Mouse (Mus musculus): ENCODE results near the gene Epn1. TPM values are rescaled to one million over a fixed set of nuclear protein-coding genes. Genes with fewer than 3 reads are reported as not detected.

The Epn1 gene
- total and polyA plus RNA-seq, 3 experiments, result 41.9 to 101 (median 72.9) TPM

GRCm38 (mm10) chr7:5102564-5102963 lies 22.5 kb downstream of the Epn1 start:
- H3K4me2 ChIP-seq (ENCODE audit: insufficient read depth, low read depth, poor library complexity, severe bottlenecking), result no peak overlapping the region
- H3K9ac ChIP-seq (ENCODE audit: insufficient read depth, low read depth), result no peak overlapping the region
- H3K27me3 ChIP-seq (replicated peaks), result no peaks in the 10 kb centered on the region
- no peak for DNase-seq (ENCODE audit: extremely low read depth)
- H3K4me3 ChIP-seq (replicated peaks in 1 of 3; ENCODE audit: low read depth in 2 of 3, low read length in 2 of 3, poor library complexity in 1 of 3), result no peak overlapping the region
- dilution Hi-C loops (cut with MboI; ENCODE audit: extremely low pct_ligation_motif_present, extremely low pct_unique_long_range_greater_than_20kb, low sequenced_read_pairs), result no loop called here
- TF ChIP-seq SIN3A (IDR thresholded peaks at IDR 0.05; ENCODE audit: low read length) (no peak), SMC3 (IDR thresholded peaks at IDR 0.05; ENCODE audit: low read depth, low read length) (no peak)
- peaks cover 18 to 28% of the 10 kb centered on the region in 2 experiments for H3K36me3 ChIP-seq (replicated peaks in 1 of 2; ENCODE audit: control insufficient read depth in 1 of 2, insufficient read depth in 1 of 2, low read length in 1 of 2)
- no peaks in the 10 kb centered on the region for H3K9me3 ChIP-seq (replicated peaks; ENCODE audit: low read length)
- in situ Hi-C loops (cut with MboI; ENCODE audit: low pct_ligation_motif_present, low pct_unique_long_range_greater_than_20kb, low sequenced_read_pairs), result no loop called here
- no peaks in the 10 kb centered on the region for H3K79me2 ChIP-seq (replicated peaks; ENCODE audit: control insufficient read depth, extremely low read depth, insufficient read depth, poor library complexity, severe bottlenecking)
- peaks cover 11 to 40% of the 10 kb centered on the region in 2 experiments for H3K4me1 ChIP-seq (ENCODE audit: control insufficient read depth in 1 of 2, insufficient read depth in 2 of 2)
- H3K27ac ChIP-seq (ENCODE audit: insufficient read depth, low read depth), result no peak overlapping the region

GRCm38 (mm10) chr7:5108272-5108671 lies 28.2 kb downstream of the Epn1 start:
- DNase-seq (ENCODE audit: extremely low read depth), result no peak
- Histone ChIP-seq H3K79me2 (replicated peaks; ENCODE audit: control insufficient read depth, extremely low read depth, insufficient read depth, poor library complexity, severe bottlenecking) (no peaks in the 10 kb centered on the region), H3K9ac (ENCODE audit: insufficient read depth, low read depth) (no peak overlapping the region), H3K4me1 (ENCODE audit: control insufficient read depth in 1 of 2, insufficient read depth in 2 of 2) (no peaks in the 10 kb centered on the region), H3K9me3 (replicated peaks; ENCODE audit: low read length) (peaks cover 4% of the 10 kb centered on the region), H3K27ac (ENCODE audit: insufficient read depth, low read depth) (no peak overlapping the region), H3K4me3 (replicated peaks in 1 of 3; ENCODE audit: low read depth in 2 of 3, low read length in 2 of 3, poor library complexity in 1 of 3) (no peak overlapping the region), H3K36me3 (replicated peaks in 1 of 2; ENCODE audit: control insufficient read depth in 1 of 2, insufficient read depth in 1 of 2, low read length in 1 of 2) (no peaks in the 10 kb centered on the region), H3K4me2 (ENCODE audit: insufficient read depth, low read depth, poor library complexity, severe bottlenecking) (no peak overlapping the region), H3K27me3 (replicated peaks) (no peaks in the 10 kb centered on the region)
- TF ChIP-seq TCF12 (IDR thresholded peaks at IDR 0.05; ENCODE audit: low read depth, low read length) (no peak), ZMIZ1 (IDR thresholded peaks at IDR 0.05; ENCODE audit: low read depth, low read length) (no peak), ETS1 (conservative IDR thresholded peaks at IDR 0.05; ENCODE audit: low read depth, low read length) (no peak), MAZ (IDR thresholded peaks at IDR 0.05; ENCODE audit: low read depth, low read length) (no peak), CHD1 (IDR thresholded peaks at IDR 0.05; ENCODE audit: low read depth, low read length) (no peak), ZNF384 (IDR thresholded peaks at IDR 0.05; ENCODE audit: low read depth, low read length) (no peak), CTCF (conservative IDR thresholded peaks at IDR 0.05 in 1 of 2, IDR thresholded peaks at IDR 0.05 in 1 of 2; ENCODE audit: low read depth in 2 of 2, low read length in 2 of 2) (no peak), NRF1 (IDR thresholded peaks at IDR 0.05; ENCODE audit: low read depth, low read length) (no peak), ZKSCAN1 (IDR thresholded peaks at IDR 0.05; ENCODE audit: borderline replicate concordance, low read depth, low read length) (no peak), TBP (conservative IDR thresholded peaks at IDR 0.05; ENCODE audit: low read depth, low read length) (no peak), MAX (IDR thresholded peaks at IDR 0.05; ENCODE audit: low read length) (no peak), GABPA (IDR thresholded peaks at IDR 0.05; ENCODE audit: insufficient replicate concordance, low read depth, low read length) (no peak), ZC3H11A (IDR thresholded peaks at IDR 0.05; ENCODE audit: low read depth, low read length) (no peak), RCOR1 (conservative IDR thresholded peaks at IDR 0.05; ENCODE audit: low read depth, low read length) (no peak)
- in situ Hi-C loops (cut with MboI; ENCODE audit: low pct_ligation_motif_present, low pct_unique_long_range_greater_than_20kb, low sequenced_read_pairs) (no loop called here), dilution Hi-C loops (cut with MboI; ENCODE audit: extremely low pct_ligation_motif_present, extremely low pct_unique_long_range_greater_than_20kb, low sequenced_read_pairs) (no loop called here)
